14 mouse cellular contexts compared by ENCODE assay signal in the genomic region with DNA sequence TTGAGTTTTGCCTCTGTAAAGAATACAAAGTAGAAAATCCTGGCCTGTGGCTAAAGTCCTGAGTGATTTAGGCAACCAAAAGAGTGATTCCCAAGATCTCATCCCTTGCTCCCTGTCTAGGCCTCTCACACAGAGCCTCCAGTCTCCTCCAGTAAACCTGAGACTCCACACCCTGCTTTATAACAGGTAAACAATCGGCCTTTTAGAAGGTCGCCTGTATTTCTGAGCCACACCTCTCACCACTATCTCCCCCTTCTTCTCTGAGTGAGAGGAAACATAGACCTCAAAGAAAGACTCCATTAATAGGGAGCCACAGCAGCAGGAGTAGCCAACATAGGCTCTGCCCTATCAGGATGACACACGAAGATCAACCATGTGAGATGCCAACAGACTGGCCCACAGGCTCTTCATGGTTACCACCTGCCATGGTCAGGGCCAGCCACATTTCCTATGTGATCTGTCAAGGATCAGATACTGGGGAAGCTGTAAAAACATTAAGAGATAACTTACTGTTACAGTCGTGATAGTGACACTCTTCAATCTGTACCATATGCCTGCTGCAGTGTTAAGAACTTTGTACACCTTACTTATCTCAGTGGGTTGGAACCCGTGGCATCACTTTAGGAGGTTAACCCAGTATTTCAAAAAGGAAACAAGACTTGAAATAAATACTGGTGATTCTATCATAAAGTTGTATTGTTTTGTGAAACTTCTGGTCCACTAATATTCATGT.
"Had no signal": no experiment of that assay in that cellular context is flagged by ENCODE, and none has a peak within 500 bp of the region (broad histone marks: within the 10 kb centered on the region; RNA-seq: fewer than 3 reads in every experiment).

No protein-coding gene starts in this region.

- H3K4me3 ChIP-seq: left cerebral cortex, adult 2 months; limb, embryonic 15.5 days; liver, embryonic 15.5 days; megakaryocyte, embryonic 14.5 days; midbrain, embryonic 13.5 days had no signal

- H3K4me2 ChIP-seq: limb, embryonic 15.5 days; liver, embryonic 15.5 days; lung, embryonic 14.5 days; midbrain, embryonic 13.5 days had no signal

- H3K4me1 ChIP-seq: limb, embryonic 15.5 days had no signal

- H3K27me3 ChIP-seq: limb, embryonic 15.5 days; liver, embryonic 15.5 days; megakaryocyte, embryonic 14.5 days; midbrain, embryonic 13.5 days had no signal

- ATAC-seq: midbrain, embryonic 13.5 days had no signal

- H3K9me3 ChIP-seq: limb, embryonic 15.5 days; liver, embryonic 15.5 days; megakaryocyte, embryonic 14.5 days; midbrain, embryonic 13.5 days had no signal

- DNase-seq: kidney, adult 9 months; kidney, postnatal 36 days; lung, embryonic 14.5 days; lung, postnatal 10 days; lung, postnatal 4 days; right cerebral cortex, postnatal 14 days; thymus, adult 18-20 months; thymus, postnatal 14 days had no signal

- H3K27ac ChIP-seq: kidney, postnatal 0 days; left cerebral cortex, adult 2 months; limb, embryonic 15.5 days; liver, embryonic 15.5 days; midbrain, embryonic 13.5 days had no signal

- H3K9ac ChIP-seq: limb, embryonic 15.5 days; liver, embryonic 15.5 days; lung, embryonic 14.5 days; midbrain, embryonic 13.5 days had no signal
